Mouse (Mus musculus) left cerebral cortex, adult 11 months (tissue): ENCODE measurements around the gene Naif1.
"Not testable (repeated sequence)": the region's sequence is repeated elsewhere in the genome, so short reads cannot be mapped to it uniquely, and the experiment has no call there.

Experiments
- DNase-seq: peaks from one replicate; pipeline ENCODE4 v3.0.0; 2022; ENCODE audit warnings: low spot score

Gene Naif1

GRCm38 (mm10) chr2:32455101-32455500 lies 4.8 kb downstream of the Naif1 start:
- no peak for DNase-seq

- no peak for DNase-seq
These were observed 8.0 kb downstream of the Naif1 start for GRCm38 (mm10) chr2:32458300-32458699.

GRCm38 (mm10) chr2:32459657-32460056 lies 9.4 kb downstream of the Naif1 start:
- DNase-seq: no peak

- DNase-seq: no peak
These were observed 13.5 kb downstream of the Naif1 start for GRCm38 (mm10) chr2:32463773-32464172.

- no peak for DNase-seq
These were observed 14.1 kb downstream of the Naif1 start for GRCm38 (mm10) chr2:32464212-32464891.

- DNase-seq: no peak
These were observed 20.9 kb downstream of the Naif1 start for GRCm38 (mm10) chr2:32471001-32471680.

GRCm38 (mm10) chr2:32471681-32472061 lies 21.4 kb downstream of the Naif1 start:
- DNase-seq: no peak

- not testable (repeated sequence) for DNase-seq
These were observed 25.1 kb downstream of the Naif1 start for GRCm38 (mm10) chr2:32475361-32475760.

GRCm38 (mm10) chr2:32482351-32482750 lies 32.1 kb downstream of the Naif1 start:
- no peak for DNase-seq

- DNase-seq: no peak
These were observed 33.1 kb downstream of the Naif1 start for GRCm38 (mm10) chr2:32483179-32483875.

- no peak for DNase-seq
These were observed 34.7 kb downstream of the Naif1 start for GRCm38 (mm10) chr2:32484933-32485332.

- DNase-seq: no peak
These were observed 35.5 kb downstream of the Naif1 start for GRCm38 (mm10) chr2:32485751-32486150.

- DNase-seq: no peak
These were observed 35.9 kb downstream of the Naif1 start for GRCm38 (mm10) chr2:32486155-32486554.

GRCm38 (mm10) chr2:32487124-32487623 lies 36.9 kb downstream of the Naif1 start:
- peak; percentile 90 for DNase-seq

GRCm38 (mm10) chr2:32488679-32489078 lies 38.4 kb downstream of the Naif1 start:
- peak; percentile 66 for DNase-seq

- not testable (repeated sequence) for DNase-seq
These were observed 40.5 kb downstream of the Naif1 start for GRCm38 (mm10) chr2:32490730-32491129.

- no peak for DNase-seq
These were observed 42.4 kb downstream of the Naif1 start for GRCm38 (mm10) chr2:32492661-32493060.

- no peak for DNase-seq
These were observed 43.0 kb downstream of the Naif1 start for GRCm38 (mm10) chr2:32493301-32493701.

- DNase-seq: no peak
These were observed 44.3 kb downstream of the Naif1 start for GRCm38 (mm10) chr2:32494522-32494921.

- DNase-seq: no peak
These were observed 45.0 kb downstream of the Naif1 start for GRCm38 (mm10) chr2:32495185-32495726.

- DNase-seq: no peak
These were observed 45.9 kb downstream of the Naif1 start for GRCm38 (mm10) chr2:32496190-32496589.

- DNase-seq: no peak
These were observed 49.1 kb downstream of the Naif1 start for GRCm38 (mm10) chr2:32499365-32499764.

GRCm38 (mm10) chr2:32500461-32500860 lies 50.2 kb downstream of the Naif1 start:
- DNase-seq: no peak
